Mouse (Mus musculus) brain, embryonic 14.5 days (tissue): ENCODE measurements around the gene Galp.

ENCODE experiments used
- CTCF ChIP-seq: fragments of 200-500 bp; IDR thresholded peaks from 2 replicates; pipeline ENCODE4 v1.5.1; 2012; ENCODE audit warnings: inconsistent platforms, mild to moderate bottlenecking, moderate library complexity, borderline replicate concordance; ENCODE audit not compliant: insufficient read depth, insufficient read length; ENCODE audit errors: extremely low read depth
- POLR2A ChIP-seq: fragments of 200-500 bp; IDR thresholded peaks from 2 replicates; pipeline ENCODE4 v1.6.1; 2012; ENCODE audit warnings: mild to moderate bottlenecking, inconsistent platforms, borderline replicate concordance; ENCODE audit not compliant: poor library complexity, insufficient read depth, insufficient read length, severe bottlenecking; ENCODE audit errors: extremely low read depth

DNA sequence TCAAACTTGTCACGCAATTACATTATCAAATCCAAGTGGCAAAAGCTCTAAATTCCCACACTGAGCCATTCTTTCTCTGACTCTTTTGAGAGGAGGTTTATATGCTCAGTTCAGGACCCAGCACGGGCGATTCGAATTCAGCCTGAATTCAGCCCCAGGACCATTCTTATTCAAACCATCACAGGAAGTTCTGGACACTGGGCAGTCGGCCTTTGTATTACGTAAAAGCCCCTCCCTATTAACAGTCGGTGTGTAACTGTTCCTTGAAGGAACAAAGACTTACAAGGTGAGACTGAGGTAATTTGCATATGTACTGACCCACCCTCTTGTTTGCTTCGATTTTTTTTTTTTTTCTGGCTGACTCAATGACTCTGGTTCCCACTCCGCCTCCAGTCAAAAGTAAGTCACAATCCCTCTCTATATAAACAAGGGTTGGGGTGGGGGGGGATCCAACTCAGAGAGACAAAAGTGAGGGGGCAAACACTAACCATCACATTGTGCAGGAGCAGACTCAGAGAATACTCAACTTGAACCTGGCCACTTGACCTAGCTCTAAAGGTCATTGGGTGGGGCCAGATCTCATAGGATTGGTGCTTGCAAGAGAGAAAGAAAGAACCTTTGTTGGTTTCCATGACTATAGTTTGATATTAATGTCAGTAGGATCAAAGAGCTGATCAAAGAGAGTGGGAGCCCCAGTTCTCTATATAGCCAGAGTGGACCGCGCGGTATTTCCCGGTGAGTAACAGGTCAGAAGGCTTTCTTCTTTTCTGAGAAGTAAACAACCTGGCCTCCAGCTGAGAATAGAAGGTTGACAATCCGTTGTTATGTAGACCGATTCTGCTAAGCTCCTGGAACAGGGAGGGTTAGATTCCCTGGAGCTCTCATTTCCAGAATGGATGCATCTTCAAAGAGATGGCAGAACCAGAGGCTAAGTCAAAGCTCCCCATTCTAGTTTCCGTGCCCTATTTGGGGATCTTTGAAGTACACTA, 61.6 kb downstream of the Galp start:
- TF ChIP-seq CTCF (no peak), POLR2A (no peak)
